Mouse (Mus musculus) ES-E14 (cell line): ENCODE measurements at regions not wholly inside any gene's neighbourhood (a gene's known extent, or its start where the extent isn't known, plus 50 kb on each side); places are given as distances from the start of the nearest gene placed in this dataset.

Experiments used
- CHD2 ChIP-seq: IDR thresholded peaks from 2 replicates; pipeline ENCODE4 v1.6.1; 2014; ENCODE audit warnings: mild to moderate bottlenecking, low read depth, low read length, inconsistent platforms
- MAFK ChIP-seq: IDR thresholded peaks from 2 replicates; pipeline ENCODE4 v1.6.1; 2014; ENCODE audit warnings: mild to moderate bottlenecking, low read depth, low read length, inconsistent platforms; ENCODE audit not compliant: insufficient read depth
- ZC3H11A ChIP-seq: IDR thresholded peaks from 2 replicates; pipeline ENCODE4 v1.6.1; 2012; ENCODE audit warnings: low read depth, mild to moderate bottlenecking, inconsistent platforms, low read length, borderline replicate concordance

- TF ChIP-seq CHD2, result no peak
- TF ChIP-seq MAFK, result no peak
- no peak for TF ChIP-seq ZC3H11A
Measured at GRCm38 (mm10) chr2:12469440-12470339, 50.4 kb upstream of the Mindy3 start.
